Mouse (Mus musculus) CH12.LX (cell line): ENCODE measurements around the gene B3gat1.

Experiments used
- CTCF ChIP-seq, 2 experiments: IDR thresholded peaks in 1 of 2; conservative IDR thresholded peaks in 1 of 2; 2 replicates each; pipeline ENCODE4 v1.5.1; 2011 to 2012; ENCODE audit warnings: low read depth in 2 of 2, low read length in 2 of 2, improper control_type of control experiment in 1 of 2, inconsistent platforms in 1 of 2, mild to moderate bottlenecking in 1 of 2, moderate library complexity in 1 of 2
- POLR2AphosphoS2 ChIP-seq: IDR thresholded peaks from 2 replicates; pipeline ENCODE4 v1.6.1; 2011; ENCODE audit warnings: low read depth, low read length, improper control_type of control experiment
- TBP ChIP-seq: conservative IDR thresholded peaks from 2 replicates; pipeline ENCODE4 v1.6.1; 2011; ENCODE audit warnings: low read depth, low read length, improper control_type of control experiment

DNA sequence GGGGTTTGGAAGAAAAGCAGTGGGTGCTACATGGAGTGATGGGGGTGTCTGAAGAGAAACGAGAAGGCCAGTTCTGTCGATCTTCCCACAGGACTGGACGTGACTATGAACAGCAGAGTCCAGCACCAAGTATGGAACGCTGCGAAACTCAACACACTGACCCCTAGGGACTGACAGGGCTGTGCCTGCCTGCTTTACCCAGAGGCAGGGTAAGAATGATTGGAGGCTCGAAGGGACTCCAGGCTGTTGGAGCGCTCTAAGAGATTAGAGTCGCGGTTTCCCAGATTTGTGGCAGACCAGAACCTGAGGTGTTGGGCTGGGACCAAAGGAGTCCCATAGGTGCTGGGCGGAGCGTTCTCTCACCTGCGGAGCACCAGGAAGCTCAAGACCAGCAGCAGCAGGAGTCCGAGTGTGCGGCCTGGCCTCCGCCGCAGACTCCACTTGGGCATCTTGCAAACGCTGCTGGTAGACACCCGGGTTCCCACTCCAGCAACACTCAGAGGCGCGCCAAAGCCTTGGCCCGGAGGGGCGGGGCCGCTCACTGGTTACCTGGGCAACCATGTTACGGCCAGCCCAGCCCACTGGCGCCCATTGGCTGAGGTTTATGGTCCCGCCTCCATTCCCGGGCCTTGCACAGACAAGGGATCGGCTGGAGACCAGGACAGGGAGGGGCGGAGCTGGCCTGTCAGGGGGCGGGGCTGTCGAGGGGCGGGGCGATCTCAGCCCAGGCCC is 72.6 kb downstream of the B3gat1 start, which contains the start of gene Glb1l2:
- TF ChIP-seq TBP = no peak
- no peak for TF ChIP-seq POLR2AphosphoS2
- no peak for TF ChIP-seq CTCF (conservative IDR thresholded peaks at IDR 0.05 in 1 of 2, IDR thresholded peaks at IDR 0.05 in 1 of 2; ENCODE audit: low read depth in 2 of 2, low read length in 2 of 2)
